Mouse (Mus musculus): ENCODE data around the gene Pgm2l1.
"Not testable (repeated sequence)": the region's sequence is repeated elsewhere in the genome, so short reads cannot be mapped to it uniquely, and the experiment has no call there.

Pgm2l1 gene

DNA sequence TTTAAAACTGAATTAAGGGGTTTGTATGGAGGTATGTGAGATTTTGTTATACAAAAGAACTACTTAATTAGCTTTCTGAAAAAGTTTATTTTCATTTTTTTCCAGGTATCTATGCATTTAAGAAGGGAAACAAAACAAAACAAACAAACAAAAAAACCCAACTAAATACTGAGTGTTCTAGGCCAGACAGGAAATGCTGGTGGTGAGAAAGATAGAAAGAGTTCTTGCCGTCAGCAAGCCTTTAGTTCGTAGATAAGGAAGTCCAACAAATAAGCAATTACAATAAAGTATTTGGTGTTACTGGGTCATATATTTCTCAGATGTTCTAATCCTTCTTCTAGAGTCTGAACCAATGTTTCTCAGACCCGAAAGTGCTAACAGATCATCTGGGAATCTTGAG lies 1.8 kb downstream of the Pgm2l1 start:
- no peak for DNase-seq (ENCODE audit: low spot score)

DNA sequence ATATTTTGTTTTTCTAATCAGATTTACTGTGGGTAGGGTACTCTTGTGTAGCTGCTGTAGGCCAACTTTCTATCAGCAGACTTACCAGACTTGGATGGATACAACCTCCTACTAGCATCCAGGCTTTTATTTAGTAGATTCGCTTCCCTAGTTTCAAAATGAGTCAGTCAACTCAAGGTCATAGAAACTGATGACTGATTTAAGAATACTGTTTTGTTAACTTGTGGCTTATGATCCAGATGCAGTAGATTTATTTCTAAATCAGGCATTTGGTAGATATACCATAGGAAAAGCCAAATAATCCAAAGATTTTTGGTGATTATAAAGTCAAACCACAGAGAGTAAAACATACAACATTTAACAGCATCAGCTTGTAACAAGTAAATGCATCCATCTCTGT lies 3.5 kb downstream of the Pgm2l1 start:
- no peak for DNase-seq (ENCODE audit: low spot score)

DNA sequence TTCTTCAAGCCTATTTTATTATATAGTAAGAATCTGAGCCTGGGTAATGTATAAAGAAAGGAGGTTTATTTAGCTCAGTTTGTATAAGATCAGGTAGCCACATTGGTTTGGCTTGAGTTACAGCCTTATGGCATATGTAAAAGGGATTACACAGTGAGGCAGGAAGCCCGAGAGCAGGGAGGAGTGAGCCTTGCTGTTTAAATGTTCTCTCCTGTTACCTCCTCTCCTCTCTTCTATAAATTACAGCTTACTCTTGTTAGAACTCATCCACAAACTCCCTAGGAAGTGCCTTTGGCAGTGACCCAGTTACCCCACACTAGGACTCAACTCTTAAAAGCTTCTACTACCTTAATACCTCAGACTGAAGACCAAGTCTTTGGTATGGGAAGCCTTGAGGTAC lies 4.5 kb downstream of the Pgm2l1 start:
- no peak for DNase-seq (ENCODE audit: low spot score)

DNA sequence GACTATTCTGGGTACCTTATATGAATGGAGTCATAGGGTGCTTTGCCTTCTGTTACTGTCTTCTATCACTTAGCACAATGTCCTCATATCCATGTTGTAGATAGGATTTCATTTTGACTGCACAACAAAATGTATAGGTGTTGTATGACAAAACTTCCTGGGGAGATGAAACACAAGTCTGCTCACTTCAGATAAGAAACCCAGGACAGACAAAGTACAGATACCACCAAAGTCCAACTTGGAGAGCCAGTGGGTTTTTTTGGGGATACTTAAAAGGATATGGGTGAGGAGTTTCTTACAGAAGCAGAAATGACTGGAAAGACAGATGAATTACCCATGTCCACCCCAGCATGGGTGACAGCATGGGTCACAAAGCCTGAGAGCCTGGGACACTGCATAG lies 6.5 kb downstream of the Pgm2l1 start:
- no peak for DNase-seq (ENCODE audit: low spot score)

DNA sequence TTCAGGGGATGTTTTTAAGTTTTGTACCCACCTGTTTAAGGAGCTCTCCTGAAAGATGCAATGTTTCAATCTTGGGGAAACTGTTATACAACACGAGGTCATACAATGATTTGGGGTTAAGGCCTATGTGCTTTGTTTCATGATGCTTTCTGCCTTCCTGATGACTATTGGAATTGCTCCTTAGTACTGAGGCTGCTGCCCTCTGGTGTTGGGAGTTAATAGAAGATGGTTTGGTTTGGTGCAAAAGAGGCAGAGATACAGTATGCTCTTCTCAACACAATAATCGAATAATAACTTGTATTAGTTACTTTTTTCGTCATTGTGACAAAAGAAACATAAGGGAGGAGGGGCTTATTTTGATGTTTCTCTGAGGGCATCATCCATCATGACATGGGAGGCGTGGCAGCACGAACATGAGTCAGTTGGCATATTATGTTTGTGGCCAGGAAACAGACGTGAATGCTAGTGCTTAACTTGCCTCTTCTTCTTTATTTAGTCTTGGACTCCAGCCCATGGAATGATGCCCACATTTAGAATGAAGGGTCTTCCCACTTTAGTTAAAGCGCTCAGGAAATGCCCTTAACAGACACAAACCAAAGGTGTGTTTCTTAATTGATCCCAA lies 7.2 kb downstream of the Pgm2l1 start:
- peak; percentile 29 for DNase-seq (ENCODE audit: low spot score)

DNA sequence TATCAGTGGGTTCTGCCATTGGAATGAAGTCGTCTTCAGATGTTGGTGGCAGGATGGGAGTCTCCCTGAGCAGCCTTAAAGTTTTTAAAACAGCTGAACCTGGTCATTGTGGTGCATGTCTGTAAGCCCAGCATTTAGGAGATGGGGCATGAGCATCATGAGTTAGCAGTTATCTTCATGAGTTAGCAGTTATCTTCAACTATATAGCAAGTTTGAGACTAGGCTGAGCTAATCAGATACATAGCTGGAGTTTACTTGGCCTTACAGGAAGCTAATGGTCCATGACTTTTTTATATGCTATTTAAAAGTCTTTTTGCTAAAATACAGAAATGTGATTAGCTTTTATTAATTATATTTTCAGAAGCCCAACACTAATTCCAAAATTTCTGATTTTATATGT lies 11.1 kb downstream of the Pgm2l1 start:
- no peak for DNase-seq (ENCODE audit: low spot score)

DNA sequence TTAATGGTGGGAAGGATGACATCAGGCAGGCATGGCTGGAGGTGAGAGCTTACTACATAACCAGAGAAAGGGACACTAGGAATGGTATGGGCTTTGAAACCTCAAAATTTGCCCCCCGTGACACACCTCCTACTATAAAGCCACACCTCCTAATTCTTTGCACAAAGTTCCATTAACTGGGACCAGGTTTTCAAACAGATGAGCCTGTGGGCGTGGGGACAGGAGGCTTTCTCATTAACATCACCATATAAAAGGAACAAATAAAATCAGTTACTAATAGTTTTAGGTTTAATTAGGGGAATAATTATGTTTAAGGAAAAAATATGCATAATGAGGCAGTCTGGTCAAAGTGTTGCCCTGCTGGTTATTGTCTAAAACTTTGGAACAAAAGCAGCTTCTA lies 13.4 kb downstream of the Pgm2l1 start:
- no peak for DNase-seq (ENCODE audit: low spot score)

DNA sequence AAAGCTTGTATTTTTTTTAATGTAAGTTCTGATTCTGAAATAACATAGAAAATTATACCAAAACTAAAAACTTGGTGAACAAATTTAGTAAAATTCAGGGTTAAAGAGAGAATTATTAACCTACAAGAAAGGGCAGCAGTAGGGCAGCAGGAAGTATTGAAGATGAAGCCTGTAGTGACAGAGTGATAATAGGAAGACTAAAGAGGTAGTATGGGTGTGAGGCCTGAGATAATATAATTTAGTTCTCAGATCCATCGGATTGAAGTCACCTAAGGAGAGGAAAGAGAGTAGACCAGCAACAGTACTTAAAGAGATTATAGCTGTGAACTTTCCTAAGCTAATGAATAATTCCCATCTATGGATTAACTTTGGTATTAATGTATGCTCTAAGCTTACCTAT lies 15.8 kb downstream of the Pgm2l1 start:
- no peak for DNase-seq (ENCODE audit: low spot score)

DNA sequence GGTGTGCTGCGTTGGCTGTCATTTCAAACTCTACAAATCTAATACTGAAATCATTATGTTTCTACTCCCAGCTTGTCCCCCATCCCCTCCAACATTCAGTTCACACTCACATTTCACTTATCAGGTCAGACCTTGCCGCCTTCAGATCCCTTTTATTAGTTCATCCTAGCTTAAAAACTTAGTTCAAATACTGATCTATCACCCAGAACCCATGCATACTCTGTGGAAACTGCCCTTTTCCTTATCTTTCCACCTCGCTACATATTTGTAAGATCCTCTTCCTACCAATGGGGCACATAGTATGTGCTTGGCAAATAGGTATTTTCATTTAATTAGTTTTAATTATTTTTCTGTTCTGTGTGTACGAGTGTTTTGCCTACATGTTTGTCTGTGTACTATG lies 17.0 kb downstream of the Pgm2l1 start:
- DNase-seq (ENCODE audit: low spot score): no peak

DNA sequence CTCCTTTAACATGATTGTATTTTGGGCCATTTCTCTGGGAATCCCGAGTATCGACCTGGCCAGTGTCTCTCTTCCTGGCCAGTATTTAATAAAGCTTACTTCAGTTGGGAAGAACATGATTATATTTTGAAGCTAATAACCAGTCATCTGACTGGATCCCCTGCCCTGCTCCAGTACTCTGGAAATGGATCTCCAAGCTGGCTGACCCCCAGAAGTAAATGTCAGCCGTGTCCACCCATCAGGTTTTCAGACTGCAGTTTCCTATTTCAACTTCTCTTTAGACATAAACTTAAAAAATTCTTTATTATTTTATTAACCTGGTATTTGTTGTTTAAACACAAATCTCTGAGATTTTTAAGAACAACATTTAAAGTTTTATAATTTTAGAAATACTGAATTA lies 18.0 kb downstream of the Pgm2l1 start:
- no peak for DNase-seq (ENCODE audit: low spot score)

DNA sequence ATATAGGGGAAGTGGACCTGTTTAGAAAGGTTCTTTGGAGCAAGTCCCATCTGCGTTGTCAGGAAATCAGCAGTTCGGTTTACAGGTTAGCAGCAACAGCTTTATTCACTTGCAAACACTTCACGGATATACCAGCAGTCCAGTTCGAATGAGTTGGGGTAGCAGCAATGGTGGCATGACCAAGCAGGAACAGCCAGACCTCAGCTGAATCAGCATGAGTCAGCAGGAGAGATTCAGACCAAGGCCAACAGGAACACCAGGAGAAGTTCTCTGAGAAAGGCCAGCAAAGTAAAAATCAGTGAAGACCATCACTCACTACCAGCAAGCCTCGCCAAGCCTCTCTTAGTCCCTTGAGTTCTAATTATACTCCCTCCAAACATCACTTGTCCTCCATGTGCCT lies 23.5 kb downstream of the Pgm2l1 start:
- no peak for DNase-seq (ENCODE audit: low spot score)

DNA sequence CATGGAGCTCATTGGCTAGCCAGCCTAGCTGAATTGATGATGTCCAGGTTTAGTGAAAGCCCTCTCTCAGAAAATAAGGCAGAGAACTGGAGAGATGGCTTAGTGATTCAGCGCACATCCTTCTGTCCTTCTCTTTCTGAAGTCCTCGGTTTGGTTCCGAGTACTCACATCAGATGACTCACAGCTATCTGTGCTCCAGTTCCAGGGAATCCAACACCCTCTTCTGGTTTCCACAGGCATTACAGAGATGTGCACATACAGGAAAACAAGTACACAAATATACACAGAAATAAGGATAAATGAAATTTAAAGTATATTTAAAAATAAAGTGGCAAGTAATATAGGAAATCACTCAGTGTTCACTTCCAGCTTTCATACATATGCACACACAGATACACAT lies 35.2 kb downstream of the Pgm2l1 start:
- DNase-seq (ENCODE audit: low spot score): no peak

DNA sequence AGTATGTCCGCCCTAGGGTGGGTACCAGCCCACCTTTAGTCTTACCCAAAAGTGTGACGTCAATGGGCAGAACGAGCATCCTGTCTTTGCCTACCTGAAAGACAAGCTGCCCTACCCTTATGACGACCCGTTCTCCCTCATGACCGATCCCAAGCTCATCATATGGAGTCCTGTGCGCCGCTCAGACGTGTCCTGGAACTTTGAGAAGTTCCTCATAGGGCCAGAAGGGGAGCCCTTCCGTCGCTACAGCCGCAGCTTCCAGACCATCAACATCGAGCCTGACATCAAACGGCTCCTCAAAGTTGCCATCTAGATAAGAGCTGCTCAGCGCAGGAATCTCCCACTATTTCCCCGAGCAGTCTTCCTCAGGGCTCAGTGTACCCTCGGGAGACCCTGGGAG lies 37.7 kb downstream of the Pgm2l1 start:
- DNase-seq (ENCODE audit: low spot score): not testable (repeated sequence)

DNA sequence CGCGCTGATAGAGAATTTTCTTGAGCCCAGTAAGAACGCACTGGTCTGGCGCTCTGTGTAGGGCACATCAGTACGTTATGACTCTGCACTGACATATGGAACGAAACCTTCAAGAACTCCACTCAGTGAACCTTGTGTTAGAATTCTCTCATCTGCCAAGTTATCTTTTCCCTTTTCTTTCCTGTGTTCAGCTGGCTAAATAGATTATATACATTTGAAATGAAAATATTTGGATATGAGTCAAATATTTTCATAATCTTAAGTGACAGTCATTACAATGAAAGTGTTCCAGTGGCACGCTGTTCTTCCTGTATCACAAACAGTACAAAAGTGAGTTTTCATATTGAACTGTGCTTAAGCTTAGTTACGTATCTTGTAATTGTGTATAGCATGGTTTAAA lies 45.2 kb downstream of the Pgm2l1 start:
- DNase-seq (ENCODE audit: low spot score): no peak

DNA sequence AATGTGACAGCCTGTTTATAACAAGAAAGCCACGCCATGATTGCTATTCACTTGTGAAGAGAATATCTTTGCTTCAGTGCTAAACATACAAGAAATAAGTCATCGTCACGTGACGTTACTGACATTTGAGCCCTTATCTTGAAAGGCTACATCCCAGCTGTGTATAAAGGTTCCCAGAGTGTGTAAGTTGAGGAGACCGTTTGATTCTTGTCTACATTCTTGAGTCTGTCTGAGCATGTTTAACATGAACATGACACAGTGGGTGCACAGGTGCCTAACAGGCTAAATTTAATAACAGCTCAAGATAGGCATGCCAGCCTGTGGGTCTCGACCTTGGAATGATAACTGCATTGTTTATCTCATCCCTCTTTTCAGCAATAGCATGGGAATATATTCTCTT lies 47.3 kb downstream of the Pgm2l1 start:
- no peak for DNase-seq (ENCODE audit: low spot score)

DNA sequence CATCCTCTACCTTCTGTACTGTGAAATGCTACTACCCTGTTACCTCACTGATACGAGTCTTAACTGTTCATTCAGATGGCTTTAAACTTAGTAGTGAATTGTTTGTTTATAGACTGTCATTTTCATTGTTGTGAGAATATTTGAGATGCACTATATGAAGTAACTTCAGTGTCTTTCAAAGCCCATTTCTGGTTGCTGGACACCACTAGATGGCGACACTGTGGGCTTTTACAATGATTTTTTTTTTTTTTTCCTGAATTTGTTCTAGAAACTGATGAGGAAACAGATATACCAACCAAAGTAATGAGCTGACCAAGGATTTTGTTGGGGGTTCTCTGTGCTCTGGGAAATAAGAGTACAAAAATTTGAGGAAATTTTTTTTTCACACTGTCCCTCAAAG lies 49.2 kb downstream of the Pgm2l1 start:
- no peak for DNase-seq (ENCODE audit: low spot score)

DNA sequence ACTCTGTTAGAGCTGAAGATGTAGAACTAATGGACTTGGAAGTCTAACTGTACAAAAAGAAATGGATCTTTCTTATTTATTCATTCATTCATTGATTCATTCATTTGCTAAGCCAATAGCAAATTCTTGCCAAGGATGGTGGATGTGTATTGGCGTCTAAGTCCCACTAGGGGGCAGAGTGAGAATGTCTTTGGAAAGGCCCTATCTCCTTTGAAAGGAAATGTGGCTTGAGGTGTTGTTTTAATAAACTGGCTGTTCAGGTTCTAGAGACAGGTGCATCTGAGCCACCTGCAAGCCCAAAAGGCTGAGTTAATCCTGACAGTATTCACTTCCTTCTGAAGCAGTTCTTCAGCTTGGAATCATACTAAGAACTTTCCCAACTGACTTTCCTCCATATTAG lies 52.6 kb downstream of the Pgm2l1 start:
- DNase-seq (ENCODE audit: low spot score): no peak

DNA sequence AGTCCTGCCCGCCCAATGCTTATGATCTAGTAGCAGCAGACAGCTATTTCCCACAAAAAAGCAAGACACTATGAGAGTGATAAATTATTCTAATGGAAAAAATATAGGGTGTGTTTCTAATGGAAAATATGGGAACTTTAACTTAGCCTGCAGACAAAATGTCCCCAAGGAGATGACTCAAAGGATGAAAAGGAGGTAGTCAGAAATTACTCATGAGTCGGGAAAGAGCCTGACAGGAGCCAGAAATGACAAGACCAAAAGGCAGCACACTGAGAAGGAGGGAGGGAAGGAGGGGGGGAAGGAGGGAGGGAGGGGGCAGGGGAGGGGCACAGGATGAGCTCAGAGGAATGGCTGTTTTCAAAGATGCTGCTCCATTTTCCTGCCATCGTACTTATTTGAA lies 54.4 kb downstream of the Pgm2l1 start:
- no peak for DNase-seq (ENCODE audit: low spot score)

DNA sequence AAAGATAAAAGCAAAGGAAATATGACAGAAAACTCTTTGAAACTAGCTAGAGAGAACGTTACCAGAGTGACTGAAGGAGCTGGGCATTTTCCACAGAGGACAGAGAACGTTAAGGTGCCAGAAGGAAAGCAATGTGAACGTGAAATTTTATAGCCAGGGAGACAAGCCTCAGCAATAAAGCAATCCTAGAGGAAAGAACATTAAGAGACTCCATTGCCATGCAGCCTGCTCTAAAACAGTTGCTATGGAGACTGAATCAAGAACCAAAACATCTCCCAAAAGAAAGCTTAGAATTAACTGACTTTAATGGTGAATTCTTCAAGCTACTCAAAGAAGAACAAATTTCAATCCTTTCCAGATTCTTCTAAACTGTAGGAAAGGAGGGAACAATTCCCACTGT lies 56.1 kb downstream of the Pgm2l1 start:
- no peak for DNase-seq (ENCODE audit: low spot score)

DNA sequence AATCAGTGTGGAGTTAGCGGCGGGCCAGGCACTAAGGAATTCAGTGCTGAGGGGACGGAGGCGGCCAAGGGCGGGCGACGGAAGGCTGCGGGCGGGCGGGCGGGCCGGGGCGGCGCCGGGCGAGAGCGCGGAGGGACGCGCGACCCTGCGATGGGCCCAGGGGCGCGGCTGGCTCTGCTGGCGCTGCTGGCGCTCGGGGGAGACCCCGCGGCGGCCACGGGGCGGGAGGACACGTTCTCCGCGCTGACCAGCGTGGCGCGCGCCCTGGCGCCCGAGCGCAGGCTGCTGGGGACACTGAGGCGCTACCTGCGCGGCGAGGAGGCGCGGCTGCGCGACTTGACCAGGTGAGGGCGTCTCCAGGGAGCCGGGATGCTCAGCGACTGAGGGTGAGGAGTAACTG lies 58.2 kb downstream of the Pgm2l1 start, which contains the start of gene P4ha3:
TSS of gene P4ha3 (plus strand) at position 138 of the 400 bp plus-strand sequence.
- DNase-seq (ENCODE audit: low spot score): no peak

DNA sequence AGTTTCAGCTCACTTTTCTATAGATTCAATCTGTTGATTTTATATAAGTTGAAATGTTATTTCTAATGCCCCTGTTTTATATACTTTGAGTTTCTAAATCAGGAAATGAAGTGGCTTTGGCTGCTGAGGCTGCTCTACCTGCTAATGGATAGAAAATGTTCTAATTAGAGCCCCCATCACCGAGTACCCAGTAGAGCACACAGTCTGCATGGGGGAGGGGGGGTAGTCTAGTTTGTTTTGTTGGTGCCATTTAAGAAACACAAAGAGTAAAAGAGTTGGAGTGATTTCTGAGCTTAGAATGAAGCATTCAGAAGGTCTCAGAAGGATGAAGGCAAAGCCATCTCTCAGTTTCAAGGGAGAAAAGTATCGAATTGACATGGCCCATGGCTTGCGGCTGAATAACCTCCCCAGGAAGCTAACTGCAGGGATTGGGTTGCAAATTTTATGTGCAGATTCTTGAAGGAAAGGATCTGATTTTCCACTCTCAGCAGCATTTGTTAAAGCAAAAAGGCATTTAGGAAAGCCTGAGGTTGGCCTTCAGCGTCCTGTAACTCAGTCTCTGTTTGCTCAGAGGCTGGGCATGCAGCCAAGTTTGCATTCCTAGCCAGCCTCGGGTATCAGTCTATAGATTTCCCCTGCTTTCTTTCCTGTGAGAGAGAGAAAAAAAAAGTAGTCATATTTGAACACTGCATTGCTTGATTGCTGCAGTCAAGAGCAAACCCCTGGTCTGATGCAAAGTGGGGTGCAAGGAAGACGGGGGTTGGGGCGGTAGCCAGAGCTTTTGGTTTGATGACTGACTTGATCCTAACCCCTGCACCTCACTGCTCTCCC lies 60.8 kb downstream of the Pgm2l1 start:
- DNase-seq (ENCODE audit: low spot score): no peak

DNA sequence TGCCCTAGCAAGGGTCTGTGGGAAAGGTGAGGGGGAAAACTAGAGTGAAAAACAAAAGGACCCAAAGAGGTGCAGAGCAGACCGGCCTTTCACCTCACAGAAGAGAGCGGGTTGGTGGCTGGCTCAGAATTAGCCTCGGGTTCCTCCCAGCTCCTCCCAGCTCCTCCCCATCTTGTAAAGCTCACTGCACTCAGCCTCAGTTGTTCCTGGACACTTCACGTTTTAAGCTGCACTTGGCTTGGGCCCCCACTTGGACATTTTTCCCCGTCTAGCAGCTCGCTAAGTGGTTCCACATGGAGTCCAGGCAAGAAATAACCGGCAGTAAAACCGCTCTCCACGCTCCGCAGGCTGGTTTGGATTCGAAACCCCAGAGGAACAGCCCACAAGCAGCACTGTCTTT lies 61.4 kb downstream of the Pgm2l1 start:
- DNase-seq (ENCODE audit: low spot score): no peak

DNA sequence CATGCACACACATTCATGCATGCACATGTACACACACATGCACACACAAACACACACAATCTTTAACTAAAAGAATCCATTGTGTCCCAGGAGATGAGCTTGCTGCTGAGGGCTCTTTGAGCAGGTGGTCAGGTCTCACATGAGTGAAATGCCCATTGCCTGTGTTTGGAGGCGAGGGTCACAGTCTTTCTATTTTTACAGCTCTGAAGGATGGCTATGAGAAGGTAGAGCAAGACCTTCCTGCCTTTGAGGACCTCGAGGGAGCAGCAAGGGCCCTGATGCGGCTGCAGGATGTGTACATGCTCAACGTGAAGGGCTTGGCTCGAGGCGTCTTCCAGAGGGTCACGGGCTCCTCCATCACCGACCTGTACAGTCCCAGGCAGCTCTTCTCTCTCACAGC lies 66.4 kb downstream of the Pgm2l1 start:
- DNase-seq (ENCODE audit: low spot score): no peak

DNA sequence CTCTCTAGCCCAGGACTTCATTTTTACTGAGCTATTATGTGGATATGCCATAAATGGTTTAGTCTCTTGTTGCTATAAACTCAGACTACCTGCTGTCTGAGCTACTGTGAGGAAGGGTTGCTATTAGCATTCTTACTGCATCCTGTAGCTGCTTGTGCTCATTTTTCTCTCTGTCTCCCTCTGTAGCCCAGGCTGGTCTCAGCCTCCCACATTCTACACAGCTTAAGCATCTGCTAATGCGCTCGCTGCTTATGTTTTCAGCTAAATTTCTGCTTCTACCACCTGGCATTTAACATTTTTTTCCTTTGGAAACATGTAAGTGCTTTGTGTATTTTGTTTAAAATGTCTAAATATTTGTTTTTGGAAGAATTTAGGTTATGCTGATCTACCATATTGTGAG lies 68.6 kb downstream of the Pgm2l1 start:
- no peak for DNase-seq (ENCODE audit: low spot score)

All from left cerebral cortex, adult 11 months (tissue).